Mouse (Mus musculus): ENCODE results near the gene Epha4. TPM values are rescaled to one million over a fixed set of nuclear protein-coding genes. Genes with fewer than 3 reads are reported as not detected.

Epha4 gene
- total and polyA plus RNA-seq, 2 experiments from 2014 or later = 36.0 to 107 TPM

DNA sequence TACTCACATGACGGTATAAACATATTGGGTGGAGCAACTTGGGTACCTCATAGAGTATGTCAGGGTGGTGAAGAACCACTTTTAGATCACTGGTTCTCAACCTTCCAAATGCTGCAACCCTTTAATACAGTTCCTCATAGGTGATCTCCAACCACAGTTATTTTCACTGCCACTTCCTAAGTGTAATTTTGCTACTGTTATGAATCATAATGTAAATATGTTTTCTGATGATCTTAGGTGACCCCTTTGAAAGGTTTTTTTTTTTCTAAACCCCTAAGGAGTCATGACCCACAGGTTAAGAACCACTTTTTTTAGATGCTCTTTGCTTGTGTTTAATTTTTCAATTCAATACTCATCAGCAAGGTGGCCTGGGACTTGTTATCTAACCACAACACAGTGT lies 151.0 kb downstream of the Epha4 start:
- H3K4me3 ChIP-seq (ENCODE audit: low read length) = no peak overlapping the region
- H3K9ac ChIP-seq (replicated peaks; ENCODE audit: low read length) = no peak overlapping the region
- TF ChIP-seq CTCF (IDR thresholded peaks at IDR 0.05; ENCODE audit: low read depth) = no peak
- H3K36me3 ChIP-seq (ENCODE audit: insufficient read depth, low read length) = no peaks in the 10 kb centered on the region
- no peak overlapping the region for H3K27ac ChIP-seq
- no peak for DNase-seq (ENCODE audit: low spot score)
- H3K27me3 ChIP-seq (ENCODE audit: insufficient read depth, low read length) = no peaks in the 10 kb centered on the region
- no peaks in the 10 kb centered on the region for H3K4me1 ChIP-seq (ENCODE audit: insufficient read depth, low read length)
- no peaks in the 10 kb centered on the region for H3K9me3 ChIP-seq (ENCODE audit: low read length)
- H3K4me2 ChIP-seq (ENCODE audit: low read depth, low read length) = no peak overlapping the region
- 94% methylated on average over 1 of the region's 1 CpGs for WGBS
- no peak for ATAC-seq

DNA sequence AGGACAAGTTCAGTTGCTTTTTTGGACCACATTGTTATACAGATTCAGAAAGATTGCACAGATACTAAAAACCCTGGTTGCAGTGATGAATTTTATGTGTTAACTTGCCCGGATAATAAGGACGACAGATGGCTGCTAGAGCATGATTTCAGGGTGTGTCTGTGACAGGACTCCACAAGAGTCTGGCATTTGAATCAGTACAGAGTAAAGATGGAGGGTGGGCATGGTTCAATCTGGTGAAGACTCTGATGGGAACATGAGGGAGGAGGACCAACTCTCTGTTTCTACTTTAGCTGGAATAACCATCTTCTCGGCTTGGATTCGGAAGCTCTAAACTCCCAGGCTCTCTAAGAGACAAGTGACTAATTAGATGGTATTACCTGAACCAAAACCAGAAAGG lies 168.4 kb downstream of the Epha4 start:
- Histone ChIP-seq H3K27ac (no peak overlapping the region), H3K9me3 (ENCODE audit: low read length) (no peaks in the 10 kb centered on the region), H3K36me3 (ENCODE audit: insufficient read depth, low read length) (no peaks in the 10 kb centered on the region), H3K4me2 (ENCODE audit: low read depth, low read length) (no peak overlapping the region), H3K9ac (replicated peaks; ENCODE audit: low read length) (no peak overlapping the region), H3K4me3 (ENCODE audit: low read length) (no peak overlapping the region), H3K4me1 (ENCODE audit: insufficient read depth, low read length) (no peaks in the 10 kb centered on the region), H3K27me3 (ENCODE audit: insufficient read depth, low read length) (no peaks in the 10 kb centered on the region)
- ATAC-seq = no peak
- DNase-seq (ENCODE audit: low spot score) = no peak
- WGBS = 76% methylated on average over 4 of the region's 4 CpGs
- no peak for TF ChIP-seq CTCF (IDR thresholded peaks at IDR 0.05; ENCODE audit: low read depth)

DNA sequence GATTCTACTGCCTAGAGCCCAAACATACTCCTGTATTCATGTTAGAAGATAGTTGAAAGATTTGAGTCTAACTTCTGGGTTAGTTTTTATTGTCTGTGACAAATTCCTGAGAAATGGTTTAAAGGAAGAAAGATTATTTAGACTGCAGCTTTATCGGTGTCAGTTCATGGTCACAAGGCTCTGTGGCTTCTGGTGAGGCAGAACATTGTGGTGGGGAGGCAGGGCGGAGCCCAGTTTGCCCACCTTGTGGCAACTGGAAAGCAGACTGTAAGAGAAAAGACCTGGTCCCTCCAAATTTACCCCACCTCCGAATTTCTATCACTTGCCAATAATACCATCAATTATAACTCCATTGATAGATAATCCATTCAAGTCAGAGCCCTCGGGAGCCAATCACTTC lies 171.1 kb downstream of the Epha4 start:
- Histone ChIP-seq H3K4me3 (ENCODE audit: low read length) (no peak overlapping the region), H3K27me3 (ENCODE audit: insufficient read depth, low read length) (no peaks in the 10 kb centered on the region), H3K4me2 (ENCODE audit: low read depth, low read length) (no peak overlapping the region), H3K36me3 (ENCODE audit: insufficient read depth, low read length) (no peaks in the 10 kb centered on the region), H3K27ac (no peak overlapping the region), H3K9me3 (ENCODE audit: low read length) (no peaks in the 10 kb centered on the region), H3K4me1 (ENCODE audit: insufficient read depth, low read length) (no peaks in the 10 kb centered on the region), H3K9ac (replicated peaks; ENCODE audit: low read length) (no peak overlapping the region)
- ATAC-seq (no peak), DNase-seq (ENCODE audit: low spot score) (no peak)
- no peak for TF ChIP-seq CTCF (IDR thresholded peaks at IDR 0.05; ENCODE audit: low read depth)
- WGBS = 85% methylated on average over 4 of the region's 4 CpGs

DNA sequence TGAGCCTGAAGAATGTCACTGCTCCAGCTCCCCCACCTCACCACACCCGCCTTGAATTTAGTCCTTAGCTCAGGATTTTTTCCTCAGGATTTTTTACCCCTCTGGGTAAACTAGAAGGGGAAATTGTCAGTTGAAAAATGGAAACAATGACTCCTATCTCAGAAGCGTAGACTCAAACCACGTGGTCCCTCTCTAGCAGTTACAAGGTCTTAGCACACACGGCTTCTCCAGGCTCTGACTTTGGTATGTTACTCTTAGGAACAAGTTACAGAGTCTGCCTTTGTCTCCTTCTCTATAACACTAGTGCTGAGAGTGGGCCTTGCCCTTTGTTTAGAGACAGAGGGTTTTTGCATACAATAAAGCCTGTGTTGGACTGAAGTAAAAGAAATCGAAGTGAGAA lies 175.2 kb downstream of the Epha4 start:
- no peak for TF ChIP-seq CTCF (IDR thresholded peaks at IDR 0.05; ENCODE audit: low read depth)
- Histone ChIP-seq H3K36me3 (ENCODE audit: insufficient read depth, low read length) (no peaks in the 10 kb centered on the region), H3K27me3 (ENCODE audit: insufficient read depth, low read length) (no peaks in the 10 kb centered on the region), H3K27ac (no peak overlapping the region), H3K4me3 (ENCODE audit: low read length) (no peak overlapping the region), H3K4me1 (ENCODE audit: insufficient read depth, low read length) (no peaks in the 10 kb centered on the region), H3K9ac (replicated peaks; ENCODE audit: low read length) (no peak overlapping the region), H3K9me3 (ENCODE audit: low read length) (no peaks in the 10 kb centered on the region), H3K4me2 (ENCODE audit: low read depth, low read length) (no peak overlapping the region)
- 84% methylated on average over 5 of the region's 5 CpGs for WGBS
- no peak for DNase-seq (ENCODE audit: low spot score)
- ATAC-seq = no peak

DNA sequence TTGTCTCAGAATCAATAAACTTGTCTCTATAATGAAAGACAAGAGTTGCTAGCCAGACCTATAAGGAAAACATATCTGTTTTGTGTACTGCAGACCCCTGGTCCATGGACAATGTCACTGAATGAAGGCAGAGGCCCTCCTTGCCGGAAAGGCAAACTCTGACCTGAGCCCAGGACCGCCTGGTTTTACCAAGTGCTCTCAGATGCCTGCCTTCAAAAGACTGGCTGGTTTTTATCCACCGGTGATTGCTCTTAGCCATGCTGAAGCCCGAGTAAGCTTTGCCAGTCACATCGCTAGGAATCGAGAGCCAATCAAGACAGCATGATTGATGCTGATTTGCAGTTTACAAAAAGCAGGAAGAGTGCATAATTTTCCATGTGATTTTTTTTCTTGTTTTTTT lies 176.5 kb downstream of the Epha4 start:
- Histone ChIP-seq H3K4me3 (ENCODE audit: low read length) (no peak overlapping the region), H3K27ac (no peak overlapping the region), H3K4me1 (ENCODE audit: insufficient read depth, low read length) (no peaks in the 10 kb centered on the region), H3K9ac (replicated peaks; ENCODE audit: low read length) (no peak overlapping the region), H3K4me2 (ENCODE audit: low read depth, low read length) (no peak overlapping the region), H3K36me3 (ENCODE audit: insufficient read depth, low read length) (no peaks in the 10 kb centered on the region), H3K27me3 (ENCODE audit: insufficient read depth, low read length) (no peaks in the 10 kb centered on the region), H3K9me3 (ENCODE audit: low read length) (no peaks in the 10 kb centered on the region)
- no peak for DNase-seq (ENCODE audit: low spot score)
- ATAC-seq = no peak
- 50% methylated on average over 6 of the region's 6 CpGs for WGBS
- TF ChIP-seq CTCF (IDR thresholded peaks at IDR 0.05; ENCODE audit: low read depth) = no peak

DNA sequence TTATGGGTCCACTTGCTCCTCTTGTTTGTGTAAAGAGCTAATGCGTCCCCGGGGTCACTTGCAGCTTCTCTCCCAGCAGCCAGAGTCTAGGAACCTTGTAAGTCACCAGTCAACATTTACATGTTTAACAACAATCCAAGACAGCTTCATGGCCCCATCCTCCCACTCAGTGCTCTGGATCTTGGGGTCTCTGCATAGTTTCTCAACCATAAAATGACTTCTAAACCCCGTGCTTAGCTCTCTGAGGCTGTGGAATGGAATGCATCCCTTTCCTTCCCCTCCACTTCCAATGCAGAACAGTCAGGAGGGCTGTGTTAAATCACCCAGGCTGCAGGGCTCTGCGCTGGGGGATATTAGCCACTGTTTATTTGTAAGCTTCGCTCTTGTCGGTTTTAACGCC lies 178.0 kb downstream of the Epha4 start:
- no peaks in the 10 kb centered on the region for H3K27me3 ChIP-seq (ENCODE audit: insufficient read depth, low read length)

DNA sequence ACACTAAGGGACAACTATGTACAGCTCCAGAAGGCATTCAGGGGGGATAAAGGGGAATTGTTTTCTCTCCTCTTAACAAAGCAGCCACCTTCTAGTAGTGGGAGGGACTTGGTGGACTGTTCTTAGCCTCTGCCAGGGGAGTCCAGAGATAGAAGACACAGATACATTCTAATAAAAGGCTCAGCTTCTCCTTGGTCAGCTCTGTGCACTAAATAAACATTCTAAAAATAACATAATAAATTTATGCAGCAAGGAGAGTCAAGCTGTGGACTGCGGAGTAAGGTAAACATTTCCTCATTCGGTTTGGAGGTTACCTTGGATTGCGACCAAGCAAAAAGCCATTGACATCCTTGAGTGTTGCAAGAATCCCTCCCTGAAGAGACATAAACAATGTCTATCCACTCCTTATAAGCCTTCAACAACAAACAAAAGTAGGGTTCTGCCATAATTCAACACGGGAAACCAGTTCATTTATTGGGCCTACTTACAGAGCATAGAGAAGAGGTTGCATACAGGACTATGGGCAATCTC lies 196.2 kb downstream of the Epha4 start:
- Histone ChIP-seq H3K27ac (no peak overlapping the region), H3K9ac (replicated peaks; ENCODE audit: low read length) (no peak overlapping the region), H3K36me3 (ENCODE audit: insufficient read depth, low read length) (no peaks in the 10 kb centered on the region), H3K4me1 (ENCODE audit: insufficient read depth, low read length) (no peaks in the 10 kb centered on the region), H3K27me3 (ENCODE audit: insufficient read depth, low read length) (no peaks in the 10 kb centered on the region), H3K4me2 (ENCODE audit: low read depth, low read length) (no peak overlapping the region), H3K4me3 (ENCODE audit: low read length) (no peak overlapping the region), H3K9me3 (ENCODE audit: low read length) (no peaks in the 10 kb centered on the region)
- DNase-seq (ENCODE audit: low spot score) (no peak), ATAC-seq (no peak)
- WGBS = 85% methylated on average over 4 of the region's 4 CpGs
- no peak for TF ChIP-seq CTCF (IDR thresholded peaks at IDR 0.05; ENCODE audit: low read depth)

More for the DNA sequence above, 178.0 kb downstream of the Epha4 start:
- 86% methylated on average over 7 of the region's 7 CpGs for WGBS
- no peak overlapping the region for H3K9ac ChIP-seq (replicated peaks; ENCODE audit: low read length)
- no peak overlapping the region for H3K4me3 ChIP-seq (ENCODE audit: low read length)
- H3K27ac ChIP-seq = no peak overlapping the region
- no peak for ATAC-seq
- no peak for TF ChIP-seq CTCF (IDR thresholded peaks at IDR 0.05; ENCODE audit: low read depth)
- H3K4me2 ChIP-seq (ENCODE audit: low read depth, low read length) = no peak overlapping the region
- H3K36me3 ChIP-seq (ENCODE audit: insufficient read depth, low read length) = no peaks in the 10 kb centered on the region
- no peaks in the 10 kb centered on the region for H3K4me1 ChIP-seq (ENCODE audit: insufficient read depth, low read length)
- no peak for DNase-seq (ENCODE audit: low spot score)
- H3K9me3 ChIP-seq (ENCODE audit: low read length) = no peaks in the 10 kb centered on the region

Small RNA genes lying within 50 kb of the gene (microRNA-seq; reads per million reads assigned to microRNA genes)
- gene Mir6352 = 0 reads per million in 2 experiments

Data from hindbrain, postnatal 0 days (tissue).